Mouse (Mus musculus): ENCODE measurements around the gene Ciao2b. TPM values are rescaled to one million over a fixed set of nuclear protein-coding genes. Genes with fewer than 3 reads are reported as not detected.

The Ciao2b gene
- polyA plus RNA-seq, 1 experiment from 2014 or later, result 118 TPM

- H3K27me3 ChIP-seq (replicated peaks), result no peaks in the 10 kb centered on the region
- ATAC-seq (ENCODE audit: low FRiP score, low read depth), result no peak
- WGBS, result 89% methylated on average over 21 of the region's 21 CpGs
- no peak overlapping the region for H3K9ac ChIP-seq
- H3K4me1 ChIP-seq, result peaks cover 11% of the 10 kb centered on the region; the same call in 1 of the 2 replicates
- peaks cover 34% of the 10 kb centered on the region for H3K36me3 ChIP-seq
- no peak overlapping the region for H3K4me3 ChIP-seq
- no peak overlapping the region for H3K4me2 ChIP-seq (replicated peaks)
- H3K27ac ChIP-seq, result no peak overlapping the region
- H3K9me3 ChIP-seq, result no peaks in the 10 kb centered on the region
These were observed 45.8 kb downstream of the Ciao2b start for GRCm38 (mm10) chr8:104595773-104596536.

DNA sequence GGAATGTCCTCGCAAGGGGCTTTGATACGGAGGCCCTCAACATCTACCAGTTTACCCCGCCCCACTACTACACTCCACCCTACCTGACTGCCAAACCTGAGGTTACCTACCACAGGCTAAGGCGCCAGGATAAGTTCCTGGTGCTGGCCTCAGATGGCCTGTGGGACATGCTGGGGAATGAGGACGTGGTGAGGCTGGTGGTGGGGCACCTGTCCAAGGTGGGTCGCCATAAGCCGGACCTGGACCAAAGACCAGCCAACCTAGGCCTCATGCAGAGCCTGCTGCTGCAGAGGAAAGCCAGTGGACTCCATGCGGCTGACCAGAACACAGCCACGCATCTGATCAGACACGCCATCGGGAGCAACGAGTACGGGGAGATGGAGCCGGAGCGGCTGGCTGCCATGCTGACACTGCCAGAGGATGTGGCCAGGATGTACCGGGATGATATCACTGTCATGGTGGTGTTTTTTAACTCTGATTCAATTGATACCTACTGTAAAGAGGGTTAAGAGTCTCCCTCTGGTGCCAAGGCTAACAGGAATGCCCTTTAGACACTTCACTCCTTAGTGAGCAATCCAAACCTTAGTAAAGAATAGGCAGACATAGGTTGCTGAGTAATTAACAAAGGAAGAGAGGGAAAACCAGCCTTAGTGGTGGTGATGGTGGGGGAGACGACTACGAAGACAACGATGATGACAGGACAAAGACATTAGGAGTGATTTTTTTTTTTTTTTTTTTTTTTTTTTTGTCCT is 47.0 kb downstream of the Ciao2b start:
- Histone ChIP-seq H3K36me3 (peaks cover 34% of the 10 kb centered on the region), H3K4me2 (replicated peaks) (no peak overlapping the region), H3K4me1 (peaks cover 11% of the 10 kb centered on the region; the same call in 1 of the 2 replicates), H3K9ac (no peak overlapping the region), H3K27ac (no peak overlapping the region), H3K9me3 (no peaks in the 10 kb centered on the region), H3K4me3 (no peak overlapping the region), H3K27me3 (replicated peaks) (no peaks in the 10 kb centered on the region)
- no peak for ATAC-seq (ENCODE audit: low FRiP score, low read depth)
- 97% methylated on average over 19 of the region's 19 CpGs for WGBS

GRCm38 (mm10) chr8:104593536-104594325 is 48.0 kb downstream of the Ciao2b start:
- 93% methylated on average over 31 of the region's 31 CpGs for WGBS
- peaks cover 34% of the 10 kb centered on the region for H3K36me3 ChIP-seq
- no peaks in the 10 kb centered on the region for H3K27me3 ChIP-seq (replicated peaks)
- no peak overlapping the region for H3K4me3 ChIP-seq
- ATAC-seq (ENCODE audit: low FRiP score, low read depth), result no peak
- H3K27ac ChIP-seq, result no peak overlapping the region
- no peaks in the 10 kb centered on the region for H3K9me3 ChIP-seq
- H3K4me2 ChIP-seq (replicated peaks), result no peak overlapping the region
- H3K4me1 ChIP-seq, result peaks cover 11% of the 10 kb centered on the region; the same call in 1 of the 2 replicates
- H3K9ac ChIP-seq, result no peak overlapping the region

DNA sequence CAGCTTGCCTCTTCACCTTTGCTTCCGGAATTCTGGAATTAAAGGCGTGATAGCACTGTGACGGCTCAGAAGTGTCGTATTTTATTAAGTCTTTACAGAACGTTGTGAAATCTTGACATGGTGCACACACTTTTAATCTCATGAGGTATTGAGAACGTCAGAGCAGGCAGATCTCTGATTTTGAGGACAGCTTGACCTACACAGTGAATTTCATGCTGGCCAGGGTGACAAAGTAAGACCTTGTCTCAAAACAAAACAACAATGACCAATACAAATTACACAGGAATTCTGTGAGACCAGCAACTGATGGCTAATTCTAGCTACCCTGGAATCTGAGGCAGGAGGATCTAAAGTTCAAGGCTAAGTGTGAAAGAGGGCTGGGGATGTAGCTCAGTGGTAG is 49.2 kb downstream of the Ciao2b start:
- H3K9ac ChIP-seq, result no peak overlapping the region
- no peaks in the 10 kb centered on the region for H3K9me3 ChIP-seq
- peak overlapping the region; percentile 82 for H3K4me2 ChIP-seq (replicated peaks)
- H3K36me3 ChIP-seq, result peaks cover 34% of the 10 kb centered on the region
- no peaks in the 10 kb centered on the region for H3K27me3 ChIP-seq (replicated peaks)
- ATAC-seq (ENCODE audit: low FRiP score, low read depth), result no peak
- WGBS, result 71% methylated on average over 6 of the region's 6 CpGs
- no peak overlapping the region for H3K27ac ChIP-seq
- no peak overlapping the region for H3K4me3 ChIP-seq
- peaks cover 11% of the 10 kb centered on the region; the same call in 1 of the 2 replicates for H3K4me1 ChIP-seq

GRCm38 (mm10) chr8:104591856-104592255 is 49.9 kb downstream of the Ciao2b start:
- ATAC-seq (ENCODE audit: low FRiP score, low read depth), result peak; percentile 15
- H3K27ac ChIP-seq, result no peak overlapping the region
- H3K9me3 ChIP-seq, result no peaks in the 10 kb centered on the region
- peak overlapping the region; percentile 82 for H3K4me2 ChIP-seq (replicated peaks)
- peak overlapping the region; percentile 66 for H3K4me3 ChIP-seq
- peaks cover 11% of the 10 kb centered on the region; the same call in 1 of the 2 replicates for H3K4me1 ChIP-seq
- 2% methylated on average over 9 of the region's 9 CpGs for WGBS
- peak overlapping the region; percentile 65 for H3K9ac ChIP-seq
- no peaks in the 10 kb centered on the region for H3K27me3 ChIP-seq (replicated peaks)
- H3K36me3 ChIP-seq, result peaks cover 32% of the 10 kb centered on the region

GRCm38 (mm10) chr8:104591133-104591834 is 50.5 kb downstream of the Ciao2b start, which contains the start of gene Pdp2:
Gene Pdp2, plus strand, starts transcription at chr8:104591451.
- Histone ChIP-seq H3K9ac (peak within 1 kb of the TSS; percentile 65), H3K4me1 (peaks cover 11% of the 10 kb centered on the region; the same call in 1 of the 2 replicates), H3K4me2 (replicated peaks) (peak within 1 kb of the TSS; percentile 82), H3K36me3 (peaks cover 27% of the 10 kb centered on the region), H3K27ac (no peak within 1 kb of the TSS), H3K4me3 (peak within 1 kb of the TSS; percentile 66), H3K27me3 (replicated peaks) (no peaks in the 10 kb centered on the region), H3K9me3 (no peaks in the 10 kb centered on the region)
- ATAC-seq (ENCODE audit: low FRiP score, low read depth), result peak; percentile 98
- WGBS, result 2% methylated on average over 44 of the region's 44 CpGs

DNA sequence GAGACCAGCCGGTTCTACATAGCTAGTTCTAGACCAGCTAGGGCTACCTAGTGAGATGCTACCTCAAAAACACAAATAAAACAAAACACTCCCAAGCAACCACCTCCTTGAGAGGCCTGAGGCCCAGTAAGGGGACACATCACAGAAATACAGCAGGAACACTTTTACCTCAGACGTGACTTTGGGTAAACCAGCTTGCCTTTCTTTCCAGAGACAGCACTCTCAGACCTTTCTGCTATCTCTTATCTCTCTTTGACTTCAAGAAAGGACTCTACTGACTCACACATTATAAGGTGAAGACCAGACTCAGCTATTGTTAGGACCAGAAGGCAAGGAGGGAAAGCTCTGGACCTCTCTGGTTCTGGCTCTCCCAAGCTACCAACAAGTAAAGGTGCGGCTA is 51.5 kb downstream of the Ciao2b start:
- Histone ChIP-seq H3K36me3 (peaks cover 17% of the 10 kb centered on the region), H3K4me3 (no peak overlapping the region), H3K9ac (no peak overlapping the region), H3K27me3 (replicated peaks) (no peaks in the 10 kb centered on the region), H3K9me3 (no peaks in the 10 kb centered on the region), H3K4me1 (peaks cover 11% of the 10 kb centered on the region; the same call in 1 of the 2 replicates), H3K4me2 (replicated peaks) (no peak overlapping the region), H3K27ac (no peak overlapping the region)
- ATAC-seq (ENCODE audit: low FRiP score, low read depth), result no peak
- 92% methylated on average over 3 of the region's 3 CpGs for WGBS

Other genes with a start within 250 kb of the Ciao2b start
- 2.3 and 2.7 TPM in 2 replicates for gene Cmtm4, start 246.2 kb downstream of the Ciao2b start, polyA plus RNA-seq (2016; fragmentation: Nextera tagmentation; extraction: Ambion mirVana)
- 114 and 130 TPM in 2 replicates for gene Dync1li2, start 198.9 kb downstream of the Ciao2b start, polyA plus RNA-seq (2016; fragmentation: Nextera tagmentation; extraction: Ambion mirVana)
- 0.18 and 0.27 TPM in 2 replicates for gene Terb1, start 132.1 kb downstream of the Ciao2b start, polyA plus RNA-seq (2016; fragmentation: Nextera tagmentation; extraction: Ambion mirVana)
- gene Nae1, start 107.3 kb downstream of the Ciao2b start, polyA plus RNA-seq (2016; fragmentation: Nextera tagmentation; extraction: Ambion mirVana), result 112 and 124 TPM in 2 replicates
- 1.3 and 1.4 TPM in 2 replicates for gene Car7, start 107.3 kb downstream of the Ciao2b start, polyA plus RNA-seq (2016; fragmentation: Nextera tagmentation; extraction: Ambion mirVana)
- 17.2 and 17.5 TPM in 2 replicates for gene Pdp2, start 50.5 kb downstream of the Ciao2b start, polyA plus RNA-seq (2016; fragmentation: Nextera tagmentation; extraction: Ambion mirVana)
- gene Cdh16, start 17.6 kb downstream of the Ciao2b start, polyA plus RNA-seq (2016; fragmentation: Nextera tagmentation; extraction: Ambion mirVana), result not detected in 2 replicates
- 3.5 and 6.0 TPM in 2 replicates for gene Rrad, start 10.6 kb downstream of the Ciao2b start, polyA plus RNA-seq (2016; fragmentation: Nextera tagmentation; extraction: Ambion mirVana)
- not detected in 2 replicates for gene Ces2a, start 92.0 kb upstream of the Ciao2b start, polyA plus RNA-seq (2016; fragmentation: Nextera tagmentation; extraction: Ambion mirVana)
- gene Ces2b, start 189.6 kb upstream of the Ciao2b start, polyA plus RNA-seq (2016; fragmentation: Nextera tagmentation; extraction: Ambion mirVana), result 0.13 and 0.23 TPM in 2 replicates
- not detected in 2 replicates for gene Ces2c, start 205.1 kb upstream of the Ciao2b start, polyA plus RNA-seq (2016; fragmentation: Nextera tagmentation; extraction: Ambion mirVana)